Mouse (Mus musculus): ENCODE results near the gene Fars2.

The Fars2 gene

GRCm38 (mm10) chr13:36680690-36681355 lies 563.6 kb downstream of the Fars2 start:
- DNase-seq (ENCODE audit: low read depth, low spot score): no peak

- DNase-seq (ENCODE audit: low read depth, low spot score): no peak
Observed at GRCm38 (mm10) chr13:36683581-36683980, 566.4 kb downstream of the Fars2 start.

- no peak for DNase-seq (ENCODE audit: low read depth, low spot score)
Observed at GRCm38 (mm10) chr13:36695516-36696201, 578.4 kb downstream of the Fars2 start.

- DNase-seq (ENCODE audit: low read depth, low spot score): no peak
Observed at GRCm38 (mm10) chr13:36696351-36696771, 579.1 kb downstream of the Fars2 start.

- no peak for DNase-seq (ENCODE audit: low read depth, low spot score)
Observed at GRCm38 (mm10) chr13:36707088-36707690, 590.0 kb downstream of the Fars2 start.

- DNase-seq (ENCODE audit: low read depth, low spot score): no peak
Observed at GRCm38 (mm10) chr13:36714101-36714500, 596.9 kb downstream of the Fars2 start.

- no peak for DNase-seq (ENCODE audit: low read depth, low spot score)
Observed at GRCm38 (mm10) chr13:36716708-36717107, 599.5 kb downstream of the Fars2 start.

- no peak for DNase-seq (ENCODE audit: low read depth, low spot score)
Observed at GRCm38 (mm10) chr13:36717376-36717775, 600.2 kb downstream of the Fars2 start.

- DNase-seq (ENCODE audit: low read depth, low spot score): no peak
Observed at GRCm38 (mm10) chr13:36720297-36721017, 603.2 kb downstream of the Fars2 start.

GRCm38 (mm10) chr13:36722309-36722708 lies 605.1 kb downstream of the Fars2 start:
- DNase-seq (ENCODE audit: low read depth, low spot score): no peak

GRCm38 (mm10) chr13:36723726-36724300 lies 606.6 kb downstream of the Fars2 start:
- DNase-seq (ENCODE audit: low read depth, low spot score): no peak

- no peak for DNase-seq (ENCODE audit: low read depth, low spot score)
Observed at GRCm38 (mm10) chr13:36724533-36725470, 607.6 kb downstream of the Fars2 start.

GRCm38 (mm10) chr13:36725881-36726280 lies 608.7 kb downstream of the Fars2 start:
- DNase-seq (ENCODE audit: low read depth, low spot score): no peak

- DNase-seq (ENCODE audit: low read depth, low spot score): no peak
Observed at GRCm38 (mm10) chr13:36726551-36726950, 609.3 kb downstream of the Fars2 start.

- no peak for DNase-seq (ENCODE audit: low read depth, low spot score)
Observed at GRCm38 (mm10) chr13:36726951-36727778, 610.0 kb downstream of the Fars2 start.

- no peak for DNase-seq (ENCODE audit: low read depth, low spot score)
Observed at GRCm38 (mm10) chr13:36727779-36728470, 610.7 kb downstream of the Fars2 start.

GRCm38 (mm10) chr13:36728509-36728908 lies 611.3 kb downstream of the Fars2 start:
- DNase-seq (ENCODE audit: low read depth, low spot score): no peak

- DNase-seq (ENCODE audit: low read depth, low spot score): no peak
Observed at GRCm38 (mm10) chr13:36729731-36730340, 612.6 kb downstream of the Fars2 start.

- DNase-seq (ENCODE audit: low read depth, low spot score): no peak
Observed at GRCm38 (mm10) chr13:36730341-36730761, 613.1 kb downstream of the Fars2 start.

Data from WW6 (cell line).